Mouse (Mus musculus): ENCODE measurements at regions not wholly inside any gene's neighbourhood (a gene's known extent, or its start where the extent isn't known, plus 50 kb on each side); places are given as distances from the start of the nearest gene placed in this dataset.

- no peak for DNase-seq (ENCODE audit: low spot score)
These were observed 156.3 kb downstream of the Grm4 start for GRCm38 (mm10) chr17:27364899-27365298.

GRCm38 (mm10) chr17:27364338-27364737, 156.9 kb downstream of the Grm4 start:
- DNase-seq (ENCODE audit: low spot score), result no peak

- DNase-seq (ENCODE audit: low spot score), result no peak
These were observed 157.3 kb downstream of the Grm4 start for GRCm38 (mm10) chr17:27363911-27364310.

- DNase-seq (ENCODE audit: low spot score), result no peak
These were observed 158.0 kb upstream of the Lemd2 start for GRCm38 (mm10) chr17:27362221-27362620.

- peak; percentile 56 for DNase-seq (ENCODE audit: low spot score)
These were observed 157.1 kb upstream of the Lemd2 start for GRCm38 (mm10) chr17:27361362-27361761.

GRCm38 (mm10) chr17:27356862-27357261, 152.6 kb upstream of the Lemd2 start:
- DNase-seq (ENCODE audit: low spot score), result no peak

GRCm38 (mm10) chr17:27355717-27356116, 151.4 kb upstream of the Lemd2 start:
- no peak for DNase-seq (ENCODE audit: low spot score)

- DNase-seq (ENCODE audit: low spot score), result no peak
These were observed 150.8 kb upstream of the Lemd2 start for GRCm38 (mm10) chr17:27355056-27355455.

- no peak for DNase-seq (ENCODE audit: low spot score)
These were observed 145.6 kb upstream of the Lemd2 start for GRCm38 (mm10) chr17:27349911-27350310.

GRCm38 (mm10) chr17:27349432-27349831, 145.2 kb upstream of the Lemd2 start:
- no peak for DNase-seq (ENCODE audit: low spot score)

- no peak for DNase-seq (ENCODE audit: low spot score)
These were observed 138.0 kb upstream of the Lemd2 start for GRCm38 (mm10) chr17:27341952-27342890.

GRCm38 (mm10) chr17:27339823-27340222, 135.6 kb upstream of the Lemd2 start:
- DNase-seq (ENCODE audit: low spot score), result no peak

- no peak for DNase-seq (ENCODE audit: low spot score)
These were observed 135.0 kb upstream of the Lemd2 start for GRCm38 (mm10) chr17:27339261-27339660.

GRCm38 (mm10) chr17:27335621-27336020, 131.4 kb upstream of the Lemd2 start:
- DNase-seq (ENCODE audit: low spot score), result no peak

GRCm38 (mm10) chr17:27333593-27333992, 129.3 kb upstream of the Lemd2 start:
- DNase-seq (ENCODE audit: low spot score), result peak; percentile 85

GRCm38 (mm10) chr17:27333141-27333540, 128.9 kb upstream of the Lemd2 start:
- DNase-seq (ENCODE audit: low spot score), result no peak

- no peak for DNase-seq (ENCODE audit: low spot score)
These were observed 127.8 kb upstream of the Lemd2 start for GRCm38 (mm10) chr17:27332076-27332475.

GRCm38 (mm10) chr17:27331630-27332029, 127.4 kb upstream of the Lemd2 start:
- DNase-seq (ENCODE audit: low spot score), result no peak

- DNase-seq (ENCODE audit: low spot score), result peak; percentile 19
These were observed 125.5 kb upstream of the Lemd2 start for GRCm38 (mm10) chr17:27329791-27330190.

GRCm38 (mm10) chr17:27329183-27329582, 124.9 kb upstream of the Lemd2 start:
- DNase-seq (ENCODE audit: low spot score), result peak; percentile 26

GRCm38 (mm10) chr17:27325002-27325460, 120.8 kb upstream of the Lemd2 start:
- DNase-seq (ENCODE audit: low spot score), result peak; percentile 99

GRCm38 (mm10) chr17:27323513-27323912, 119.2 kb upstream of the Lemd2 start:
- peak; percentile 22 for DNase-seq (ENCODE audit: low spot score)

- DNase-seq (ENCODE audit: low spot score), result no peak
These were observed 118.7 kb upstream of the Lemd2 start for GRCm38 (mm10) chr17:27322891-27323509.

All from testis, postnatal 14 days (tissue).